Mouse (Mus musculus) layer of hippocampus, postnatal 36 days (tissue): ENCODE data around the gene Tbcb. TPM values are rescaled to one million over a fixed set of nuclear protein-coding genes. Genes with fewer than 3 reads are reported as not detected.
A peak's percentile ranks its signal among the peaks of the same experiment; 100 is the strongest.
"Not testable (repeated sequence)": the region's sequence is repeated elsewhere in the genome, so short reads cannot be mapped to it uniquely, and the experiment has no call there.

Experiments
- DNase-seq, 2 experiments: peaks; one replicate each; pipeline ENCODE4 v3.0.0; 2022
- total RNA-seq, 2 experiments: library from RNA; stranded (reverse); gene quantifications; 2 replicates each; pipeline ENCODE4 v1.2.3; 2021

The Tbcb gene
- total RNA-seq: 100 to 1,000 TPM; 118 to 127 TPM

GRCm38 (mm10) chr7:30231669-30232454, at the start of gene Tbcb, which contains the start of gene Polr2i:
TSS of gene Tbcb (minus strand) at chr7:30232272.
TSS of gene Polr2i (plus strand) at chr7:30231948.
- DNase-seq: peak; percentile 99

GRCm38 (mm10) chr7:30281522-30281921, 49.5 kb upstream of the Tbcb start:
- no peak for DNase-seq

GRCm38 (mm10) chr7:30280670-30281138, 48.6 kb upstream of the Tbcb start:
- peak; percentile 82 to 86 for DNase-seq

GRCm38 (mm10) chr7:30279951-30280669, 48.0 kb upstream of the Tbcb start, which contains the start of the genes Thap8 and Wdr62:
TSS of gene Thap8 (plus strand) at chr7:30280094.
TSS of gene Wdr62 (minus strand) at chr7:30280419.
- peak; percentile 86 to 88 for DNase-seq

- DNase-seq: no peak
Observed at GRCm38 (mm10) chr7:30279536-30279935, 47.5 kb upstream of the Tbcb start.

GRCm38 (mm10) chr7:30278911-30279310, 46.8 kb upstream of the Tbcb start:
- DNase-seq: no peak

- no peak for DNase-seq
Observed at GRCm38 (mm10) chr7:30274383-30274782, 42.3 kb upstream of the Tbcb start.

- DNase-seq: no peak
Observed at GRCm38 (mm10) chr7:30269641-30270040, 37.6 kb upstream of the Tbcb start.

- DNase-seq: no peak
Observed at GRCm38 (mm10) chr7:30266780-30267179, 34.7 kb upstream of the Tbcb start.

- no peak for DNase-seq
Observed at GRCm38 (mm10) chr7:30265935-30266334, 33.9 kb upstream of the Tbcb start.

- no peak for DNase-seq
Observed at GRCm38 (mm10) chr7:30265531-30265930, 33.5 kb upstream of the Tbcb start.

- DNase-seq: no peak
Observed at GRCm38 (mm10) chr7:30265041-30265440, 33.0 kb upstream of the Tbcb start.

GRCm38 (mm10) chr7:30251956-30252954, 20.2 kb upstream of the Tbcb start:
- DNase-seq: no peak

GRCm38 (mm10) chr7:30237374-30237773, 5.3 kb upstream of the Tbcb start:
- DNase-seq: not testable (repeated sequence)

GRCm38 (mm10) chr7:30235625-30236024, 3.6 kb upstream of the Tbcb start, which contains the start of gene Ovol3:
TSS of gene Ovol3 (minus strand) at chr7:30235725.
- no peak for DNase-seq

- no peak for DNase-seq
Observed at GRCm38 (mm10) chr7:30235091-30235490, 3.0 kb upstream of the Tbcb start.

GRCm38 (mm10) chr7:30234276-30234858, 2.3 kb upstream of the Tbcb start:
- DNase-seq: no peak

GRCm38 (mm10) chr7:30233387-30233786, 1.3 kb upstream of the Tbcb start:
- no peak for DNase-seq

- peak in 1 of 2 experiments; percentile 16 for DNase-seq
Observed at GRCm38 (mm10) chr7:30232631-30233148, 618 bp upstream of the Tbcb start.

- no peak for DNase-seq
Observed at GRCm38 (mm10) chr7:30231328-30231668, 774 bp downstream of the Tbcb start.

GRCm38 (mm10) chr7:30224206-30224605, 7.9 kb downstream of the Tbcb start:
- no peak for DNase-seq
